Mouse (Mus musculus) frontal cortex, adult (tissue): Measurements from ENCODE around the gene Mia2.
"Not testable (repeated sequence)": the region's sequence is repeated elsewhere in the genome, so short reads cannot be mapped to it uniquely, and the experiment has no call there.

Experiments
- ATAC-seq: cut with Nextera tagmentation; 2 replicates; pipeline ENCODE4 v1.9.2; 2017; ENCODE audit warnings: mild to moderate bottlenecking, moderate library complexity, mixed read lengths; ENCODE audit not compliant: low TSS enrichment

Gene Mia2

DNA sequence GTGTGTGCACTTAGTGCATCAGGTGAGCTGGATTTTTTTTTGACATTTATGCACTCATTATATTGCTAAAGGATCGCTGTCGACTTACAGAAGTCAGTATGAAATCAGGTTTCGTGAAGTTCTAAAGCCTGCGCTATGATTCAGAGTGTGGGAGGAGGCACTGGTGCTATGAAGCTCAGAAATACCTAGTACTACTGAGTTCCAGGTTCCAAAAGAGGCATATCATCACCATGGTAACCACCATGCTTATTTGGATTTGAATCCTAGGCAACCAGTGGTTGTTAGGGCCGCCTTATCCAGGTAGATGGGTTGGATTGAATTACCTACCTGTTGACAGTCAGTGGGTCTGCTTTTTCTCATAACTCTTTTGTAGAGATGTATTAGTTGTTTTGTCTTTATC lies 132.8 kb downstream of the Mia2 start:
- ATAC-seq: peak; percentile 100

DNA sequence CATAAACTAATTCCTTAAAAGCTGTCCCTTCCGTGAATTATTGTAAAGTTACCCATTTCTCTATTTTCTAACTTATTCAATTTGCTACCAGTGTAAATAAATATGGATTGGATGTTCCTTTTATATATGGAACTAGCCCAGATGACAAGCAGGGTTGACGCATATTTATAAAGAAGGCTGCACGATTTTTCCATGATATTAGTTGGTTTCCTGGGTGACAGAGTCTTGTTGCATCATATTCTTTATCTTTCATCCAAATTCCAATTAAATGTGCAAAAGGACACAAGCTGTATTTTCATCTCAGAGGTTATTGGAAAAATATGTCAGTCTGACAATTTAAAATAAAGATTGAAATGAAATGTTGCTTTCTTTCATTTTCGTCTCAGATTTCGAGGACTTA lies 142.8 kb downstream of the Mia2 start:
- no peak for ATAC-seq

- not testable (repeated sequence) for ATAC-seq
Measured at GRCm38 (mm10) chr12:59241031-59241430, 145.4 kb downstream of the Mia2 start.
